Mouse (Mus musculus) liver, embryonic 16.5 days (tissue): Measurements from ENCODE around the gene Slc16a14. TPM values are rescaled to one million over a fixed set of nuclear protein-coding genes. Genes with fewer than 3 reads are reported as not detected.

ENCODE experiments used
- ATAC-seq: fragments of 200-750 bp; cut with Nextera tagmentation; 2 replicates; pipeline ENCODE4 v1.8.0; 2017; ENCODE audit warnings: low read depth, mild to moderate bottlenecking, moderate number of reproducible peaks, moderate library complexity
- H3K27ac ChIP-seq: fragments of 300-500 bp; sonication (generic); 2 replicates; pipeline ENCODE4 v1.5.1; 2014; ENCODE audit warnings: mild to moderate bottlenecking, low read length
- H3K27me3 ChIP-seq: fragments of 300-500 bp; sonication (generic); 2 replicates; pipeline ENCODE4 v1.6.1; 2014; ENCODE audit warnings: low read depth, low read length, mixed read lengths; ENCODE audit not compliant: control insufficient read depth, insufficient read depth
- H3K36me3 ChIP-seq: fragments of 300-500 bp; sonication (generic); 2 replicates; pipeline ENCODE4 v1.6.1; 2014; ENCODE audit warnings: mild to moderate bottlenecking; ENCODE audit not compliant: control insufficient read depth, insufficient read depth
- H3K4me1 ChIP-seq: fragments of 300-500 bp; sonication (generic); 2 replicates; pipeline ENCODE4 v1.6.1; 2014; ENCODE audit warnings: low read depth, low read length, mixed read lengths; ENCODE audit not compliant: control insufficient read depth
- H3K4me2 ChIP-seq: fragments of 300-500 bp; sonication (generic); 2 replicates; pipeline ENCODE4 v1.6.1; 2014; ENCODE audit warnings: low read depth, low read length, mixed read lengths
- H3K4me3 ChIP-seq: fragments of 300-500 bp; sonication (generic); 2 replicates; pipeline ENCODE4 v1.5.1; 2014; ENCODE audit warnings: low read depth, mild to moderate bottlenecking, low read length
- H3K9ac ChIP-seq: fragments of 300-500 bp; sonication (generic); 2 replicates; pipeline ENCODE4 v1.6.1; 2014; ENCODE audit warnings: low read depth, low read length
- H3K9me3 ChIP-seq: fragments of 300-500 bp; sonication (generic); replicated peaks from 2 replicates; pipeline ENCODE4 v1.6.1; 2016; ENCODE audit warnings: low read length; ENCODE audit not compliant: control insufficient read depth
- WGBS: fragments of 180-500 bp; shearing (Covaris S2); extraction: QIAGEN DNeasy Blood & Tissue Kit; methylation state at CpG from one replicate; pipeline ENCODE4 v1.1.7; 2014; ENCODE audit not compliant: insufficient replicate concordance; 5-methylcytosine and 5-hydroxymethylcytosine counted together
- polyA plus RNA-seq: library from polyadenylated mRNA; unstranded; fragments of >200 nt; fragmentation: Nextera tagmentation; extraction: Ambion mirVana; gene quantifications from 2 replicates; pipeline ENCODE4 v1.2.1, GENCODE M21; 2015

Gene Slc16a14
- polyA plus RNA-seq, 1 experiment from 2014 or later, result 0.04 TPM

GRCm38 (mm10) chr1:84923432-84923831 is 11.5 kb downstream of the Slc16a14 start:
- Histone ChIP-seq H3K27ac (no peak overlapping the region), H3K4me3 (no peak overlapping the region), H3K36me3 (no peaks in the 10 kb centered on the region), H3K9ac (no peak overlapping the region), H3K4me2 (no peak overlapping the region), H3K9me3 (no peaks in the 10 kb centered on the region), H3K4me1 (no peaks in the 10 kb centered on the region), H3K27me3 (no peaks in the 10 kb centered on the region)
- 46% methylated on average over 2 of the region's 2 CpGs for WGBS
- no peak for ATAC-seq

- Histone ChIP-seq H3K9ac (no peak overlapping the region), H3K4me1 (no peaks in the 10 kb centered on the region), H3K9me3 (no peaks in the 10 kb centered on the region), H3K4me2 (no peak overlapping the region), H3K36me3 (no peaks in the 10 kb centered on the region), H3K27me3 (no peaks in the 10 kb centered on the region), H3K4me3 (no peak overlapping the region), H3K27ac (no peak overlapping the region)
- ATAC-seq, result no peak
- 65% methylated on average over 3 of the region's 3 CpGs for WGBS
Measured at GRCm38 (mm10) chr1:84918865-84919264, 16.1 kb downstream of the Slc16a14 start.

DNA sequence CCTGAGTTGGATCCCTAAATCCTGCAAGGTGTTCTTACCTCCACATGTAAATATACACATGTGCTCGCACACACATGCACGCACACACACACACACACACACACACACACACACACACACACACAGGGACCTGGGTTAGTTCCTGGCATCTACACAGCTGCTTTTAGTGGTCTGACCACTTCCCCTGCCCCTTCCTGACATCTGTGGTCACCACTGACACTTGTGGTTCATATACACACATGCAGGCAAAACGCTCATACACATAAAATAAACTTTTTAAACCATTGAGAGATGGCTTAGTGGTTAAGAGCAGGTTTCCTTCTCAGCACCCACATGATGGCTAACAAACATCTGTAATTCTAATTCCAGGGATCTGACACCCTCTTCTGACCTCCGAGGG is 19.9 kb downstream of the Slc16a14 start:
- no peak for ATAC-seq
- H3K4me1 ChIP-seq, result no peaks in the 10 kb centered on the region
- H3K36me3 ChIP-seq, result no peaks in the 10 kb centered on the region
- H3K4me2 ChIP-seq, result no peak overlapping the region
- no peak overlapping the region for H3K9ac ChIP-seq
- no peak overlapping the region for H3K4me3 ChIP-seq
- no peaks in the 10 kb centered on the region for H3K9me3 ChIP-seq
- 10% methylated on average over 4 of the region's 4 CpGs for WGBS
- H3K27ac ChIP-seq, result no peak overlapping the region
- no peaks in the 10 kb centered on the region for H3K27me3 ChIP-seq

- Histone ChIP-seq H3K9me3 (no peaks in the 10 kb centered on the region), H3K27me3 (no peaks in the 10 kb centered on the region), H3K36me3 (no peaks in the 10 kb centered on the region), H3K4me1 (no peaks in the 10 kb centered on the region), H3K9ac (no peak overlapping the region), H3K4me3 (no peak overlapping the region), H3K27ac (no peak overlapping the region), H3K4me2 (no peak overlapping the region)
- 77% methylated on average over 11 of the region's 11 CpGs for WGBS
- no peak for ATAC-seq
Measured at GRCm38 (mm10) chr1:84912571-84912970, 22.4 kb downstream of the Slc16a14 start.

GRCm38 (mm10) chr1:84910177-84910804 is 24.6 kb downstream of the Slc16a14 start:
- no peak overlapping the region for H3K4me2 ChIP-seq
- no peak overlapping the region for H3K4me3 ChIP-seq
- H3K27me3 ChIP-seq, result no peaks in the 10 kb centered on the region
- ATAC-seq, result no peak
- H3K36me3 ChIP-seq, result no peaks in the 10 kb centered on the region
- no peak overlapping the region for H3K27ac ChIP-seq
- no peaks in the 10 kb centered on the region for H3K4me1 ChIP-seq
- H3K9me3 ChIP-seq, result no peaks in the 10 kb centered on the region
- 51% methylated on average over 8 of the region's 8 CpGs for WGBS
- no peak overlapping the region for H3K9ac ChIP-seq

DNA sequence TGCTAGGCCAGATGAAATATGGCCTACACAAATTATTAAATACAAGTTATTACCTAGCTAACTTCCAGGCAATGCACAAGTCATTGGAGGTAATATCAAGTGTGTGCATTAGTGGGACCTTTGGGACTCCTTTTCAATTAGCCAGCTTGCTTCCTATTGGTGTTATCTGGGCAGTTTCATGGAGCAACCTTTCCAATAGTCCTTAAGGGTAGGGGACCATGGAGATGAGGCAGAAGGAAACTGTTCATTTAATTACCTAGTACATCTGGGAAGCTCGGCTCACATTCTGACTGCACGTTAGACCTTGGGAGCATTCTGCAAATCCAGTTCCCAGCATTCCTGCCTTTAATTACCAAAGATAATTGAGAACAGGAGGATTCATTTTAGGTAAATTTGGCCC is 30.5 kb downstream of the Slc16a14 start:
- ATAC-seq, result no peak
- no peaks in the 10 kb centered on the region for H3K9me3 ChIP-seq
- H3K4me3 ChIP-seq, result no peak overlapping the region
- no peak overlapping the region for H3K27ac ChIP-seq
- WGBS, result 74% methylated on average over 2 of the region's 2 CpGs
- no peaks in the 10 kb centered on the region for H3K27me3 ChIP-seq
- no peak overlapping the region for H3K4me2 ChIP-seq
- H3K9ac ChIP-seq, result no peak overlapping the region
- H3K36me3 ChIP-seq, result no peaks in the 10 kb centered on the region
- no peaks in the 10 kb centered on the region for H3K4me1 ChIP-seq

DNA sequence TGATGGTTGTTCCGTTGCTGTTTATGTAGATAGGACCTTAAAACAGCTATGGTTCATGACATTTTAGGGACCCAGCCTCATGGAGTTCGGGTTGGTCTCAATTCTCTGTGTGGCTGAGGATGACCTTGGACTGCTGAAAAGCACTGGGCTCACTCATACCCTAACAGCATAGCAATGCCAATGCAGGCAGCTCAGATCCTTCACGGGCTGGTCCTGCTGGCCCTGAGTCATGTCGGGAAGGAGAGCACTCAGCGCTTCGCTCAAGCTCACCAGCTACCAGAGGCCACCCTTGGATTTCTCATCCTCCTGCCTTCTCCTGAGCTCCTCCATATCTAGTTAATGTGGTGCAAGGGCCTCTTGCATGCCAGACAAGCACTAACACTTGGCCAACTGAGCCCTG is 35.8 kb downstream of the Slc16a14 start:
- Histone ChIP-seq H3K4me1 (no peaks in the 10 kb centered on the region), H3K4me3 (no peak overlapping the region), H3K27me3 (no peaks in the 10 kb centered on the region), H3K36me3 (no peaks in the 10 kb centered on the region), H3K9ac (no peak overlapping the region), H3K27ac (no peak overlapping the region), H3K9me3 (no peaks in the 10 kb centered on the region), H3K4me2 (no peak overlapping the region)
- WGBS, result 70% methylated on average over 6 of the region's 6 CpGs
- ATAC-seq, result no peak

GRCm38 (mm10) chr1:84897364-84897763 is 37.6 kb downstream of the Slc16a14 start:
- Histone ChIP-seq H3K4me3 (no peak overlapping the region), H3K4me2 (no peak overlapping the region), H3K9ac (no peak overlapping the region), H3K9me3 (no peaks in the 10 kb centered on the region), H3K27ac (no peak overlapping the region), H3K36me3 (no peaks in the 10 kb centered on the region), H3K27me3 (no peaks in the 10 kb centered on the region), H3K4me1 (no peaks in the 10 kb centered on the region)
- 58% methylated on average over 6 of the region's 6 CpGs for WGBS
- ATAC-seq, result no peak

- H3K9me3 ChIP-seq, result no peaks in the 10 kb centered on the region
- H3K27me3 ChIP-seq, result no peaks in the 10 kb centered on the region
- no peak for ATAC-seq
- WGBS, result 76% methylated on average over 9 of the region's 9 CpGs
- H3K27ac ChIP-seq, result no peak overlapping the region
- no peaks in the 10 kb centered on the region for H3K36me3 ChIP-seq
- no peak overlapping the region for H3K4me2 ChIP-seq
- H3K4me1 ChIP-seq, result no peaks in the 10 kb centered on the region
- H3K4me3 ChIP-seq, result no peak overlapping the region
- no peak overlapping the region for H3K9ac ChIP-seq
Measured at GRCm38 (mm10) chr1:84891746-84892145, 43.2 kb downstream of the Slc16a14 start.
